10 mouse cellular contexts compared by ENCODE assay signal in genomic region chr10:111694227-111695200, GRCm38 (mm10).
DNase-seq lines count a peak whose midpoint lies in the region; ATAC-seq and TF ChIP-seq lines count a peak whose summit lies in the region.
"Had no signal": no experiment of that assay in that cellular context is flagged by ENCODE, and none has a peak within 500 bp of the region (broad histone marks: within the 10 kb centered on the region; RNA-seq: fewer than 3 reads in every experiment).

No protein-coding gene starts in this region.

- no peak for TF ChIP-seq CTCF in lung, postnatal 0 days (IDR thresholded peaks at IDR 0.05)

- no peak overlapping the region for H3K4me2 ChIP-seq in lung, postnatal 0 days (replicated peaks; ENCODE audit: low read depth, low read length)
- no peak overlapping the region for H3K4me2 ChIP-seq in intestine, embryonic 15.5 days (replicated peaks)
- H3K4me2 ChIP-seq: heart, embryonic 13.5 days had no signal

- ATAC-seq in lung, postnatal 0 days = peak; percentile 27; the same call in 1 of the 2 replicates
- peak; percentile 72 for ATAC-seq in intestine, embryonic 15.5 days

- no peaks in the 10 kb centered on the region for H3K9me3 ChIP-seq in lung, postnatal 0 days (ENCODE audit: low read length)
- H3K9me3 ChIP-seq in intestine, embryonic 15.5 days = no peaks in the 10 kb centered on the region
- H3K9me3 ChIP-seq: heart, embryonic 13.5 days had no signal

- H3K27ac ChIP-seq in lung, postnatal 0 days (ENCODE audit: low read length) = 0 out of 2 replicates have a peak overlapping the region, but pooled peaks have one; percentile 6
- peak overlapping the region; percentile 19; the same call in 1 of the 2 replicates for H3K27ac ChIP-seq in intestine, embryonic 15.5 days
- H3K27ac ChIP-seq: heart, embryonic 13.5 days had no signal

- H3K4me1 ChIP-seq in lung, postnatal 0 days (ENCODE audit: insufficient read depth, low read depth, low read length) = no peaks in the 10 kb centered on the region
- H3K4me1 ChIP-seq in intestine, embryonic 15.5 days (replicated peaks) = peaks cover 9% of the 10 kb centered on the region; the same call in 1 of the 2 replicates

- H3K4me3 ChIP-seq in lung, postnatal 0 days (ENCODE audit: low read depth, low read length) = no peak overlapping the region
- no peak overlapping the region for H3K4me3 ChIP-seq in intestine, embryonic 15.5 days (replicated peaks)
- H3K4me3 ChIP-seq: heart, embryonic 13.5 days had no signal

- no peaks in the 10 kb centered on the region for H3K36me3 ChIP-seq in lung, postnatal 0 days (ENCODE audit: insufficient read depth, low read length)
- no peaks in the 10 kb centered on the region for H3K36me3 ChIP-seq in intestine, embryonic 15.5 days
- H3K36me3 ChIP-seq: heart, embryonic 13.5 days had no signal

- TF ChIP-seq EP300 in lung, postnatal 0 days (IDR thresholded peaks at IDR 0.05) = no peak

- H3K27me3 ChIP-seq in lung, postnatal 0 days (replicated peaks; ENCODE audit: insufficient read depth, low read length) = no peaks in the 10 kb centered on the region
- no peaks in the 10 kb centered on the region for H3K27me3 ChIP-seq in intestine, embryonic 15.5 days (replicated peaks)
- H3K27me3 ChIP-seq: heart, embryonic 13.5 days had no signal

- WGBS in lung, postnatal 0 days = 35% methylated on average over 6 of the region's 6 CpGs
- 42% methylated on average over 6 of the region's 6 CpGs for WGBS in intestine, embryonic 15.5 days

- H3K9ac ChIP-seq in lung, postnatal 0 days (replicated peaks; ENCODE audit: low read depth) = no peak overlapping the region
- H3K9ac ChIP-seq in intestine, embryonic 15.5 days = no peak overlapping the region
- H3K9ac ChIP-seq: heart, embryonic 13.5 days had no signal

- peak; percentile 26 to 76 for DNase-seq in adrenal gland, adult (ENCODE audit: inconsistent age in 2 of 2, low spot score in 1 of 2)
- no peak for DNase-seq in adrenal gland, adult 2 months
- peak; percentile 87 for DNase-seq in lung, postnatal 0 days (ENCODE audit: low spot score)
- DNase-seq in lung, postnatal 4 days = no peak
- DNase-seq in skeletal muscle tissue, adult 2 months (ENCODE audit: low read depth, low spot score) = peak; percentile 46
- no peak for DNase-seq in right cerebral cortex, postnatal 4 days
- no peak for DNase-seq in right cerebral cortex, postnatal 25 days
- DNase-seq: liver had no signal

Comparison
In these comparisons a context has a peak if more than half of its experiments do, and no peak if none do; other contexts are left out.
1. DNase-seq: peak in adrenal gland, adult (2 of 2), lung, postnatal 0 days (single experiment) and skeletal muscle tissue, adult 2 months (single experiment); none in adrenal gland, adult 2 months (single experiment), lung, postnatal 4 days (0 of 2), right cerebral cortex, postnatal 4 days (single experiment) and right cerebral cortex, postnatal 25 days (single experiment).